In the genomic region with DNA sequence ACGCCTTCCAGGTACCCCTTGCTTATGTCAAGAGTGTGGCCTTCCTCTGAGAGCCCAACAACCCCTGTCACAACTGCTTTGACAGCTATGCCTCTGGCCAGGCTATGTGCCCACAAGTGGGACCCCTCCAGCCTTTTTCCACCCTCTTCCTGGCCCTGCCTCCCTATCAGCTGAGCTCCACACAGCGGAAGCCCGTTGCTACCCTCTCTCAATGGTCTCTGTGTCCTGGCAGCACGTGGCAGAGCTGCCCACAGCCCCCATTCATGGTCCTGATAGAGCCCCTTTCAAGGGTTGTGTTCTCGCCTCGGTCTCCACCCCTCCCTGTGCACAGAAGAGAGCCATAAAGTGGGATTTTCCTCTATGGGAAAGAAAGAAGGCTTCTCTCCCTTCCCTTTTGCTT, we compare ENCODE assay signal across 13 mouse cellular contexts.
"Had no signal": no experiment of that assay in that cellular context is flagged by ENCODE, and none has a peak within 500 bp of the region (broad histone marks: within the 10 kb centered on the region; RNA-seq: fewer than 3 reads in every experiment).

No protein-coding gene starts in this region.

- H3K4me1 ChIP-seq: liver, embryonic 12.5 days; midbrain, embryonic 15.5 days; stomach, embryonic 15.5 days had no signal

- ATAC-seq: intestine, postnatal 0 days; liver, embryonic 12.5 days; midbrain, embryonic 15.5 days had no signal

- DNase-seq: kidney, adult 8-10 months; kidney, postnatal 25 days; lung, embryonic 14.5 days; lung, postnatal 10 days; thymus, adult 2 months; thymus, postnatal 25 days had no signal

- H3K36me3 ChIP-seq: liver, embryonic 12.5 days; midbrain, embryonic 15.5 days; stomach, embryonic 15.5 days had no signal

- H3K4me2 ChIP-seq: liver, embryonic 12.5 days; lung, embryonic 14.5 days; midbrain, embryonic 11.5 days; midbrain, embryonic 15.5 days; stomach, embryonic 15.5 days had no signal

- H3K27me3 ChIP-seq: midbrain, embryonic 15.5 days; stomach, embryonic 15.5 days had no signal

- H3K27ac ChIP-seq: liver, embryonic 12.5 days; macrophage; midbrain, embryonic 15.5 days; stomach, embryonic 15.5 days had no signal

- H3K9ac ChIP-seq: liver, embryonic 12.5 days; lung, embryonic 14.5 days; midbrain, embryonic 15.5 days; stomach, embryonic 15.5 days had no signal

- H3K9me3 ChIP-seq: liver, embryonic 12.5 days; megakaryocyte, embryonic 14.5 days; midbrain, embryonic 15.5 days; stomach, embryonic 15.5 days had no signal

- H3K4me3 ChIP-seq: liver, embryonic 12.5 days; megakaryocyte, embryonic 14.5 days; midbrain, embryonic 15.5 days; stomach, embryonic 15.5 days had no signal
